Mouse (Mus musculus) MEL (cell line): ENCODE data around the gene Grpel1. TPM values are rescaled to one million over a fixed set of nuclear protein-coding genes. Genes with fewer than 3 reads are reported as not detected.

Experiments used
- DNase-seq: peaks from one replicate; pipeline ENCODE4 v3.0.0; 2011; ENCODE audit warnings: low read depth, low spot score
- H3K27ac ChIP-seq: 2 replicates; pipeline ENCODE4 v1.5.1; 2012; ENCODE audit warnings: low read depth, mild to moderate bottlenecking, control low read depth, low read length, moderate library complexity; ENCODE audit not compliant: control insufficient read depth
- H3K27me3 ChIP-seq, 2 experiments: fragments of 150-350 bp in 1 of 2; sonication (generic) in 1 of 2; 2 replicates each; pipeline ENCODE4 v1.6.1; 2012; ENCODE audit warnings: low read length in 2 of 2, mild to moderate bottlenecking in 2 of 2, improper control_type of control experiment in 1 of 2, moderate library complexity in 1 of 2; ENCODE audit not compliant: insufficient read depth in 2 of 2, control insufficient read depth in 1 of 2
- H3K36me3 ChIP-seq, 2 experiments: 2 replicates each; pipeline ENCODE4 v1.6.1; 2012 to 2014; ENCODE audit warnings: low read length in 2 of 2, improper control_type of control experiment in 1 of 2, inconsistent platforms in 1 of 2, mild to moderate bottlenecking in 1 of 2; ENCODE audit not compliant: insufficient read depth in 2 of 2, control insufficient read depth in 1 of 2
- H3K4me1 ChIP-seq, 2 experiments: fragments of 150-350 bp in 1 of 2; sonication (generic) in 1 of 2; 2 replicates each; pipeline ENCODE4 v1.6.1; 2012; ENCODE audit warnings: low read length in 2 of 2, improper control_type of control experiment in 1 of 2, mild to moderate bottlenecking in 1 of 2; ENCODE audit not compliant: insufficient read depth in 2 of 2, control insufficient read depth in 1 of 2
- H3K4me3 ChIP-seq, 2 experiments: fragments of 150-350 bp in 1 of 2; sonication (generic) in 1 of 2; 2 replicates each; pipeline ENCODE4 v1.5.1; 2012; ENCODE audit warnings: low read depth in 2 of 2, low read length in 2 of 2, mild to moderate bottlenecking in 2 of 2, moderate library complexity in 2 of 2, control low read depth in 1 of 2, improper control_type of control experiment in 1 of 2; ENCODE audit not compliant: control insufficient read depth in 1 of 2, insufficient read depth in 1 of 2
- H3K79me2 ChIP-seq: 2 replicates; pipeline ENCODE4 v1.6.1; 2012; ENCODE audit warnings: mild to moderate bottlenecking, low read length, moderate library complexity; ENCODE audit not compliant: control insufficient read depth, poor library complexity, insufficient read depth
- H3K9ac ChIP-seq: 2 replicates; pipeline ENCODE4 v1.6.1; 2012; ENCODE audit warnings: low read depth, mild to moderate bottlenecking, control low read depth, low read length, moderate library complexity; ENCODE audit not compliant: control insufficient read depth, poor library complexity, severe bottlenecking
- H3K9me3 ChIP-seq: fragments of 150-350 bp; sonication (generic); replicated peaks from 2 replicates; pipeline ENCODE4 v1.6.1; 2012; ENCODE audit warnings: mild to moderate bottlenecking, low read length, improper control_type of control experiment, moderate library complexity; ENCODE audit not compliant: insufficient read depth
- BHLHE40 ChIP-seq: IDR thresholded peaks from 2 replicates; pipeline ENCODE4 v1.6.1; 2012; ENCODE audit warnings: low read depth, mild to moderate bottlenecking, inconsistent platforms, low read length, improper control_type of control experiment, borderline replicate concordance
- ELF1 ChIP-seq: IDR thresholded peaks from 2 replicates; pipeline ENCODE4 v1.6.1; 2014; ENCODE audit warnings: low read depth, mild to moderate bottlenecking, inconsistent platforms, low read length, improper control_type of control experiment, moderate library complexity
- EP300 ChIP-seq, 2 experiments: IDR thresholded peaks; 2 replicates each; pipeline ENCODE4 v1.6.1; 2011; ENCODE audit warnings: improper control_type of control experiment in 2 of 2, low read length in 2 of 2, low read depth in 1 of 2, mild to moderate bottlenecking in 1 of 2
- ETS1 ChIP-seq: IDR thresholded peaks from 2 replicates; pipeline ENCODE4 v1.6.1; 2012; ENCODE audit warnings: low read depth, mild to moderate bottlenecking, inconsistent platforms, low read length, improper control_type of control experiment, moderate library complexity
- GABPA ChIP-seq: IDR thresholded peaks from 2 replicates; pipeline ENCODE4 v1.6.1; 2012; ENCODE audit warnings: low read depth, mild to moderate bottlenecking, inconsistent platforms, low read length, improper control_type of control experiment, moderate library complexity
- GATA1 ChIP-seq: IDR thresholded peaks from 2 replicates; pipeline ENCODE4 v1.6.1; 2011; ENCODE audit warnings: low read depth, low read length, improper control_type of control experiment
- MAFK ChIP-seq: IDR thresholded peaks from 2 replicates; pipeline ENCODE4 v1.6.1; 2011; ENCODE audit warnings: low read depth, mild to moderate bottlenecking, low read length, improper control_type of control experiment, borderline replicate concordance
- MEF2A ChIP-seq: IDR thresholded peaks from 2 replicates; pipeline ENCODE4 v1.6.1; 2014; ENCODE audit warnings: low read depth, mild to moderate bottlenecking, inconsistent platforms, low read length, improper control_type of control experiment; ENCODE audit not compliant: poor library complexity, insufficient replicate concordance, severe bottlenecking; ENCODE audit errors: extremely low read depth
- MYC ChIP-seq: IDR thresholded peaks from 2 replicates; pipeline ENCODE4 v1.6.1; 2011; ENCODE audit warnings: low read depth, mild to moderate bottlenecking, low read length, improper control_type of control experiment, moderate library complexity
- NRF1 ChIP-seq: IDR thresholded peaks from 2 replicates; pipeline ENCODE4 v1.6.1; 2014; ENCODE audit warnings: low read depth, mild to moderate bottlenecking, inconsistent platforms, low read length, improper control_type of control experiment, moderate library complexity; ENCODE audit not compliant: poor library complexity, insufficient read depth, severe bottlenecking
- POLR2AphosphoS2 ChIP-seq: IDR thresholded peaks from 2 replicates; pipeline ENCODE4 v1.6.1; 2011; ENCODE audit warnings: low read length, improper control_type of control experiment
- SIN3A ChIP-seq: IDR thresholded peaks from 2 replicates; pipeline ENCODE4 v1.6.1; 2012; ENCODE audit warnings: low read length, improper control_type of control experiment, inconsistent platforms
- SMC3 ChIP-seq: IDR thresholded peaks from 2 replicates; pipeline ENCODE4 v1.6.1; 2011; ENCODE audit warnings: low read depth, low read length, improper control_type of control experiment
- TCF12 ChIP-seq: IDR thresholded peaks from 2 replicates; pipeline ENCODE4 v1.6.1; 2014; ENCODE audit warnings: low read depth, mild to moderate bottlenecking, inconsistent platforms, low read length, improper control_type of control experiment, moderate library complexity
- USF2 ChIP-seq, 2 experiments: IDR thresholded peaks; 2 replicates each; pipeline ENCODE4 v1.6.1; 2011 to 2012; ENCODE audit warnings: improper control_type of control experiment in 2 of 2, low read length in 2 of 2, borderline replicate concordance in 1 of 2, inconsistent platforms in 1 of 2, low read depth in 1 of 2, mild to moderate bottlenecking in 1 of 2; ENCODE audit not compliant: insufficient read depth in 1 of 2
- ZMIZ1 ChIP-seq: IDR thresholded peaks from 2 replicates; pipeline ENCODE4 v1.6.1; 2012; ENCODE audit warnings: low read depth, mild to moderate bottlenecking, inconsistent platforms, low read length, improper control_type of control experiment, moderate library complexity
- ZNF384 ChIP-seq: IDR thresholded peaks from 2 replicates; pipeline ENCODE4 v1.6.1; 2012; ENCODE audit warnings: low read depth, mild to moderate bottlenecking, inconsistent platforms, low read length, improper control_type of control experiment
- polyA plus RNA-seq, 2 experiments: library from polyadenylated mRNA; stranded (reverse) in 1 of 2; unstranded in 1 of 2; fragments of >175 nt in 1 of 2; fragments of >200 nt in 1 of 2; gene quantifications; 2 replicates each; pipeline versions ENCODE4 v1.2.1 to v1.2.4; 2012; ENCODE audit warnings: low replicate concordance in 2 of 2, low read depth in 1 of 2; ENCODE audit not compliant: insufficient read length in 2 of 2, insufficient read depth in 1 of 2, missing spikeins in 1 of 2
- total RNA-seq: library from RNA; depleted of rRNA; stranded (reverse); fragments of 300-350 nt; gene quantifications from 2 replicates; pipeline ENCODE4 v1.2.3, GENCODE M21; 2012

Grpel1 gene
- total and polyA plus RNA-seq, 3 experiments, result 41.1 to 87.4 (median 75.7) TPM

GRCm38 (mm10) chr5:36510956-36511355, 46.2 kb downstream of the Grpel1 start:
- no peaks in the 10 kb centered on the region for H3K27me3 ChIP-seq
- H3K79me2 ChIP-seq, result no peaks in the 10 kb centered on the region
- no peak for TF ChIP-seq MAFK
- TF ChIP-seq BHLHE40, result no peak
- TF ChIP-seq ELF1, result no peak
- TF ChIP-seq GATA1, result no peak
- TF ChIP-seq POLR2AphosphoS2, result no peak
- TF ChIP-seq ETS1, result no peak
- no peak for TF ChIP-seq SMC3
- TF ChIP-seq USF2 (IDR thresholded peaks at IDR 0.05; ENCODE audit: borderline replicate concordance in 1 of 2, insufficient read depth in 1 of 2, low read depth in 1 of 2, low read length in 2 of 2), result no peak
- no peak for TF ChIP-seq MEF2A
- TF ChIP-seq GABPA, result no peak
- TF ChIP-seq EP300 (IDR thresholded peaks at IDR 0.05; ENCODE audit: low read depth in 1 of 2, low read length in 2 of 2), result no peak
- no peak for TF ChIP-seq TCF12
- no peak for TF ChIP-seq MYC
- H3K27ac ChIP-seq, result no peak overlapping the region
- H3K4me1 ChIP-seq, result no peaks in the 10 kb centered on the region
- DNase-seq, result no peak
- H3K4me3 ChIP-seq, result no peak overlapping the region
- no peaks in the 10 kb centered on the region for H3K9me3 ChIP-seq
- H3K36me3 ChIP-seq, result peaks cover 3 to 9% of the 10 kb centered on the region in 2 experiments; a peak in 3 of 4 replicates
- no peak overlapping the region for H3K9ac ChIP-seq

- H3K36me3 ChIP-seq, result peaks cover 3 to 11% of the 10 kb centered on the region in 2 experiments; a peak in 3 of 4 replicates
- H3K27ac ChIP-seq, result no peak overlapping the region; the same call in 1 of the 2 replicates
- H3K9ac ChIP-seq, result no peak overlapping the region
- H3K9me3 ChIP-seq, result no peaks in the 10 kb centered on the region
- peak; percentile 64 for DNase-seq
- H3K4me3 ChIP-seq, result no peak overlapping the region
- no peaks in the 10 kb centered on the region for H3K27me3 ChIP-seq
- TF ChIP-seq NRF1, result no peak
- peak; percentile 78 for TF ChIP-seq ZNF384
- TF ChIP-seq GABPA, result no peak
- 0 out of 2 replicates have a peak, but pooled peaks have one; percentile 21 for TF ChIP-seq SIN3A
- peak; percentile 43 to 49; a peak in 3 of 4 replicates for TF ChIP-seq EP300 (IDR thresholded peaks at IDR 0.05; ENCODE audit: low read depth in 1 of 2, low read length in 2 of 2)
- TF ChIP-seq ZMIZ1, result no peak
- H3K4me1 ChIP-seq, result no peaks in the 10 kb centered on the region
- H3K79me2 ChIP-seq, result no peaks in the 10 kb centered on the region
Measured at GRCm38 (mm10) chr5:36515126-36515525, 50.3 kb downstream of the Grpel1 start.
